Mouse (Mus musculus) lung, postnatal 0 days (tissue): ENCODE measurements around the gene Gse1.

Experiments used
- CTCF ChIP-seq: IDR thresholded peaks from 2 replicates; pipeline ENCODE4 v1.5.1; 2016; ENCODE audit warnings: antibody characterized with exemption, mild to moderate bottlenecking
- EP300 ChIP-seq: IDR thresholded peaks from 2 replicates; pipeline ENCODE4 v1.6.1; 2016; ENCODE audit warnings: antibody characterized with exemption, mild to moderate bottlenecking, control low read depth

DNA sequence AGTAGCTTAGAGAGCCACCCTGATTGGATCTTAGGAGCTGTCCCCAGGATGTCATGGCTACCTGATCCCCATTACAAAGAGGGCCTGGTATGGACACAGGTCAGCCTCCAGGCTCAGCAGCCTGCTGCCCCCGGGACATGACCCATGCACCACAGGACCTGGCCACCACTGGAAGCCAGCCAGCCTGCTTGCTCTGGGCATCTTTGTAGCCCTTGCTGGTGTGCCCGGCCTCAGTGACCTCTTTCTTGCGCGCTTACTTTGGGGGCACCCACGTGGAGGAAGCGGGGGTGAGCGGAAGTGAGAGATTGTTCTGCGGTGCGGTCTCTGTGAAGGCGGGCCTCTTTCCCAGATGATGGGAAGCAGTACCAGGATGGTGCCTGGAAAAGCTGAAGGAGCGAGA lies 324.3 kb downstream of the Gse1 start:
- no peak for TF ChIP-seq CTCF
- TF ChIP-seq EP300, result no peak
